Mouse (Mus musculus): Measurements from ENCODE around the gene Wdr37. TPM values are rescaled to one million over a fixed set of nuclear protein-coding genes. Genes with fewer than 3 reads are reported as not detected.
"Not testable (repeated sequence)": the region's sequence is repeated elsewhere in the genome, so short reads cannot be mapped to it uniquely, and the experiment has no call there.

The Wdr37 gene
- polyA plus RNA-seq (2012; ENCODE audit: insufficient read depth, insufficient read length, missing spikeins): 25.2 and 34.5 TPM in 2 replicates

GRCm38 (mm10) chr13:8871314-8871962, at the start of gene Wdr37:
TSS of gene Wdr37 (minus strand) at chr13:8871909.
- peak within 1 kb of the TSS; percentile 89 for H3K27ac ChIP-seq (ENCODE audit: insufficient read depth, low read depth, low read length)
- peaks cover 21% of the 10 kb centered on the region for H3K4me1 ChIP-seq (ENCODE audit: control insufficient read depth, insufficient read depth, low read length)
- peak within 1 kb of the TSS; percentile 72 for H3K4me3 ChIP-seq (ENCODE audit: insufficient read depth, low read length)
- no peak for TF ChIP-seq POLR2A (IDR thresholded peaks at IDR 0.05; ENCODE audit: borderline replicate concordance, low read depth, low read length)
- no peak for TF ChIP-seq CTCF (IDR thresholded peaks at IDR 0.05; ENCODE audit: low read depth, low read length)

DNA sequence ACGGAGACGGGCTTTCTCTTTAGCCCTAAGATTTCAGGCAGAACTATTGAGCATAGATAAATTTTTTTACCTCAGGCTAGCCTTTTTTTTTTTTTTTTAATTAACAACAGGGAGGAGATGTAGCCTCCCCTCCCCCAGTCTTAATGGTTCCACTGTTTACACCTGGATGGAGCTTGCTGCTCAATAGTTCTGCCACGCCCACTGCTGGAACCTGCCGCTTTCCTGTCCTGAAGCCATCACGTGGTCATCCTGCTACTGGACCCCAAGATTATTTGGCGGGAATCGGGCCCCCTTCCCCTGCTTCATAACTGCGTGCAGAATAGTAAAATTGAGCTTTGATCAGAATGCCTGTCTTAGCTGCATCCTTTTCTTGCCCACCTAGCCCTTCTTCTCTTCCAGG, 42.2 kb upstream of the Wdr37 start:
- H3K4me1 ChIP-seq (ENCODE audit: control insufficient read depth, insufficient read depth, low read length); H3K4me3 ChIP-seq (ENCODE audit: insufficient read depth, low read length); H3K27ac ChIP-seq (ENCODE audit: insufficient read depth, low read depth, low read length): not testable (repeated sequence)

- H3K27ac ChIP-seq (ENCODE audit: insufficient read depth, low read depth, low read length); H3K4me3 ChIP-seq (ENCODE audit: insufficient read depth, low read length); H3K4me1 ChIP-seq (ENCODE audit: control insufficient read depth, insufficient read depth, low read length): not testable (repeated sequence)
Observed at GRCm38 (mm10) chr13:8905986-8906385, 34.3 kb upstream of the Wdr37 start.

GRCm38 (mm10) chr13:8888603-8889002, 16.9 kb upstream of the Wdr37 start:
- TF ChIP-seq CTCF (IDR thresholded peaks at IDR 0.05; ENCODE audit: low read depth, low read length) (no peak), POLR2A (IDR thresholded peaks at IDR 0.05; ENCODE audit: borderline replicate concordance, low read depth, low read length) (no peak)

DNA sequence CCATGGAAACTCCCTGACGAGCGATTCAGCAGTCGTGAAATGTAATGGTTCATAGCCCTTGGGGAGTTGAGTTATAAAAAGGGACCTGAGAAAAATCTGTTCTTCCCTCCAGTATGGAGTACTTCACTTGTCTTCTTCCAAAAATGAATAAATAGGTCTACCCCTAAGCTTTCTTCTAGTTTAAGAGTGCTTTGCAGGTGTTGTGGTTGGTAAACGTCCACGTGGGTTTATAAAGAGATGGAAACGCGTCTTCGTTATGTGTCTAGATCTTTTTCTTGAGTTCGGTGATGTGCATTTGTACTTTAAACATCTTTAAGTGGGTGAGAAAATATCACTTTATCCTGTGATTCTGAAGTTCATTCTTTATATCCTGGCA, 14.5 kb upstream of the Wdr37 start:
- Histone ChIP-seq H3K4me1 (ENCODE audit: control insufficient read depth, insufficient read depth, low read length) (no peaks in the 10 kb centered on the region), H3K4me3 (ENCODE audit: insufficient read depth, low read length) (peak overlapping the region; percentile 98), H3K27ac (ENCODE audit: insufficient read depth, low read depth, low read length) (peak overlapping the region; percentile 73)
- TF ChIP-seq POLR2A (IDR thresholded peaks at IDR 0.05; ENCODE audit: borderline replicate concordance, low read depth, low read length): no peak
- TF ChIP-seq CTCF (IDR thresholded peaks at IDR 0.05; ENCODE audit: low read depth, low read length): no peak

More at GRCm38 (mm10) chr13:8888603-8889002, 16.9 kb upstream of the Wdr37 start:
- H3K4me3 ChIP-seq (ENCODE audit: insufficient read depth, low read length): no peak overlapping the region
- no peaks in the 10 kb centered on the region for H3K4me1 ChIP-seq (ENCODE audit: control insufficient read depth, insufficient read depth, low read length)
- H3K27ac ChIP-seq (ENCODE audit: insufficient read depth, low read depth, low read length): no peak overlapping the region

DNA sequence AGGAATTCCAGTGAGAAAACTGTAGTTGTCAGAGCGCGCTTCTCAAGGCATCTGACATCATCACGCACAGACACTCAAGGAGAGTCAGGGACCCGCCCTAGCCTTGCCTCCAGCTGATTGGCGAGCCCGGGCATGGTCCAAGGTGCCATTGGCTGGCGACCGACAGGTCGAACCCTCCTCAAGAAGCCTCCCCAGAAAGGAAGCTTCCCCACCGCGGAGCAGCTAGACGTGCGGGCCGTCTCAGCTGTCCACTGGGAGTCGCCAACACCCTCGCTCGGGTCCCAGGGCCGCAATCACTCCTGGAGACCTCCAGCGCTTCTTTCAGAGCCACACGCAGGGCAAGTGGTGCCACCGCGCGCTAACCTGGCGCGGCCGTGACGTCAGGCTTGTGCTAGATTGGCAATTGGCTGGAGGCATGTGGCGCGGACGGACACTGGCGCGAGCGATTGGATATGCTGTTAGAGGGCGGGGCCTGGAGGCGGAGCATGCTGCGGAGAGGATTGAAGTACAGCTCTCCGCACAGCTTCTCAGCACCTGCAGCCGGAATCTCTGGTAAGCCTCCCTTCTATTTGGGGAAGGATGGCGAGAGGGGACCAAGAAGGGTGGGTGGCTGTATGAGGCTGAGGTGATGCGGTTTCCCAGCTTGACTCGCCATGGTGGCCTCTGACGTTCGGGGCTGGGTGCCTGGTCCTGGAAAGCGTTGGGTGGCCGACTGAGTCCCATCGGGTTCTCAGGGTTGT, 13.9 kb upstream of the Wdr37 start, which contains the start of gene Idi1:
Gene Idi1, plus strand, starts transcription at position 57 of the 740 bp plus-strand sequence.
- Histone ChIP-seq H3K4me3 (ENCODE audit: insufficient read depth, low read length) (peak within 1 kb of the TSS; percentile 98), H3K27ac (ENCODE audit: insufficient read depth, low read depth, low read length) (peak within 1 kb of the TSS; percentile 85), H3K4me1 (ENCODE audit: control insufficient read depth, insufficient read depth, low read length) (no peaks in the 10 kb centered on the region)
- TF ChIP-seq CTCF (IDR thresholded peaks at IDR 0.05; ENCODE audit: low read depth, low read length) (no peak), POLR2A (IDR thresholded peaks at IDR 0.05; ENCODE audit: borderline replicate concordance, low read depth, low read length) (peak; percentile 57; the same call in 1 of the 2 replicates)

DNA sequence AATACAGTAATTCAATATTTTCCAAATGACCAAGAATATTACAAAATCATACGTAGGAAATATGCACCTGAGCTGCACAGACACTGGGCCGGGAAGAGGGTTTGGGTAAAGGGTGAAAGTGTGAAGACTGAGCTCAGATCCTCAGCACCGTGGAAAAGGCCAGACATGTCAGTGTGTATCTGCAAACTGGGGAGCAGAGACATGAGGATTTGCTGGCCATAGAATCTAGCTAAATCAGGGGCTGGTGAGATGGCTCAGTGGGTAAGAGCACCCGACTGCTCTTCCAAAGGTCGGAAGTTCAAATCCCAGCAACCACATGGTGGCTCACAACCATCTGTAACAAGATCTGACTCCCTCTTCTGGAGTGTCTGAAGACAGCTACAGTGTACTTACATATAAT, 12.2 kb upstream of the Wdr37 start:
- H3K27ac ChIP-seq (ENCODE audit: insufficient read depth, low read depth, low read length); H3K4me1 ChIP-seq (ENCODE audit: control insufficient read depth, insufficient read depth, low read length); H3K4me3 ChIP-seq (ENCODE audit: insufficient read depth, low read length): not testable (repeated sequence)

GRCm38 (mm10) chr13:8881611-8882010, 9.9 kb upstream of the Wdr37 start:
- Histone ChIP-seq H3K27ac (ENCODE audit: insufficient read depth, low read depth, low read length) (no peak overlapping the region), H3K4me3 (ENCODE audit: insufficient read depth, low read length) (no peak overlapping the region), H3K4me1 (ENCODE audit: control insufficient read depth, insufficient read depth, low read length) (no peaks in the 10 kb centered on the region)
- TF ChIP-seq POLR2A (IDR thresholded peaks at IDR 0.05; ENCODE audit: borderline replicate concordance, low read depth, low read length) (no peak), CTCF (IDR thresholded peaks at IDR 0.05; ENCODE audit: low read depth, low read length) (no peak)

DNA sequence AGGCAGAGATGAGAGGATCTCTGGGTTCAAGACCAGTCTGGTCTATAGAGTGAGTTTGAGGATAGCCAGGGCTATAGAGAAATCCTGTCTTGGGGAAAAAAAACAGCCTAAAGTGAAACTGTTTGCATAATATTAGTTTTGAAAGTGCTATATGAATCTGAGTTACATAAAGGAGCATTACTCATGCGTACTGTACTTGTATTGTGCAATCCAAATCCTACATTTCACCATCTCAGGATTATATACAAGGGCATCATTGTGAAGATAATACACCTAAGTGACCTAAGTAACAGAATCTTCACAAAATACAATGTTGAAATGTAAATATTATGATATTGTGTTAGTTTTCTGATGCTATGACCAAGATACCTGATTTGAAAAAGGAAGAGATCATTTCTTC, 2.1 kb upstream of the Wdr37 start:
- Histone ChIP-seq H3K4me1 (ENCODE audit: control insufficient read depth, insufficient read depth, low read length) (peaks cover 5% of the 10 kb centered on the region), H3K27ac (ENCODE audit: insufficient read depth, low read depth, low read length) (0 out of 2 replicates have a peak overlapping the region, but pooled peaks have one; percentile 19), H3K4me3 (ENCODE audit: insufficient read depth, low read length) (no peak overlapping the region)
- TF ChIP-seq CTCF (IDR thresholded peaks at IDR 0.05; ENCODE audit: low read depth, low read length): no peak
- TF ChIP-seq POLR2A (IDR thresholded peaks at IDR 0.05; ENCODE audit: borderline replicate concordance, low read depth, low read length): no peak

DNA sequence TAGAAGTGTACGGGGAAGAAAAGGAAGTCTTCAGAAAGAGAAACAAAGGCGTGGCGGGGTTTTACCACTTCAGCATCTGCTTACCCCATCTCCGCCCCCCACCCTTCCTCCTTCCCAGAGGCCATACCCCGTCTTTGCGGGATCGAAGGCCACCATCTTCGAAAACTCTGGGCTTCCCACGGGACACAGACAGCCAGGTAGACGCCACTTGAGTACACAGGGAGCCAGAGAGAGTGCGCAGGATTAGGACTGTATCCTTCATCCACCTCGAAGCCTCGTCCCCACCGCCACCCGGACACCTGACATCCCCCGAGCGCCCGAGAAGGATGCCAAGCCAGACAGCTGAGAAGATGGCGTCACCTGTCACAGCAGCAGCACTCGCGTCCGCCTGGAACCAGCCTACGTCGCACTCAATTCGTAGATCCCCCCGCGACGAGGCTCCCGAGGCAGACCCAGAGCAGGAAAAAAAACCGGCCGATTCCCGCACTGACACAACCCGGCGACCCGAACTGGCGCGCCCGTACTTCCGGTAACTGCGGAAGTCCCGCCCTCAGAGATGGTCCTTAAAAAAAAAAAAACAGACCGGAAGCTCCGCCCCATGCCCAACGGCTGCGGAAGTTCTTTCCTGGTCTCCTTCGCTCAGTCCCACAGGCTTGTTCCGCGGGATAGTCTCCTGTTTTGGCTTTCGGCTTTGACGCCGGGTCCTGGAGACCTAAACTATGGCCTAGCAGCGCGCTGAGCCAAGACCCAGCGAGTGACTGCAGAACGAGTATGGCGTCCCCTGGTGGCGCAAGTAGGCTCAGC, 997 bp downstream of the Wdr37 start:
- Histone ChIP-seq H3K4me1 (ENCODE audit: control insufficient read depth, insufficient read depth, low read length) (peaks cover 22% of the 10 kb centered on the region), H3K27ac (ENCODE audit: insufficient read depth, low read depth, low read length) (peak overlapping the region; percentile 89), H3K4me3 (ENCODE audit: insufficient read depth, low read length) (peak overlapping the region; percentile 72)
- TF ChIP-seq CTCF (IDR thresholded peaks at IDR 0.05; ENCODE audit: low read depth, low read length) (peak; percentile 76; the same call in 1 of the 2 replicates), POLR2A (IDR thresholded peaks at IDR 0.05; ENCODE audit: borderline replicate concordance, low read depth, low read length) (no peak)
